Mouse (Mus musculus) thymus, postnatal 10 days (tissue): ENCODE measurements at regions not wholly inside any gene's neighbourhood (a gene's known extent, or its start where the extent isn't known, plus 50 kb on each side); places are given as distances from the start of the nearest gene placed in this dataset.
"Not testable (repeated sequence)": the region's sequence is repeated elsewhere in the genome, so short reads cannot be mapped to it uniquely, and the experiment has no call there.

Source experiments
- DNase-seq, 2 experiments: peaks; one replicate each; pipeline ENCODE4 v3.0.0; 2021; ENCODE audit warnings: low spot score in 2 of 2

GRCm38 (mm10) chr10:91447974-91448703, 267.0 kb upstream of the Tmpo start:
- no peak for DNase-seq

DNA sequence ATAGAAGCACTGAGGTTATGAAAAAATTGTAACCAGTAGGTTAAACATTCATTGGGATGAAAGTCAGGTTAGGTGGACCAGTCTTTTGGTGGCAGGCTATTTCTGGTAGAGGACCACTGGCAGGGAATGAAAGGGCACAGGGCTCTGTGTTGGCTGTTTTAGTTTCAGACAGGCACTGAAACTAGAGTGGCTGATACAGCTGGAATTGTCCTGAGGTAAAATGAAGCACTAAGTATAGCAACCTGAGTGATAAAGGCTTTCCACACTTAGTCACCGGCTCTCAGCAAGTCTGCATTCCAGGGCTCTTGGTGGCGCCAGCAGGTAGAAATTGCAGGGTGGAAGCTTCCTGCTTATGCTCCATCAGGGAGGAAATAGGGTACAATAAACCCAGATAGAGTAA, 262.2 kb upstream of the Tmpo start:
- no peak for DNase-seq

- no peak for DNase-seq
Measured at GRCm38 (mm10) chr10:91440051-91440450, 258.9 kb upstream of the Tmpo start.

- DNase-seq, result no peak
Measured at GRCm38 (mm10) chr10:91437917-91438316, 256.8 kb upstream of the Tmpo start.

DNA sequence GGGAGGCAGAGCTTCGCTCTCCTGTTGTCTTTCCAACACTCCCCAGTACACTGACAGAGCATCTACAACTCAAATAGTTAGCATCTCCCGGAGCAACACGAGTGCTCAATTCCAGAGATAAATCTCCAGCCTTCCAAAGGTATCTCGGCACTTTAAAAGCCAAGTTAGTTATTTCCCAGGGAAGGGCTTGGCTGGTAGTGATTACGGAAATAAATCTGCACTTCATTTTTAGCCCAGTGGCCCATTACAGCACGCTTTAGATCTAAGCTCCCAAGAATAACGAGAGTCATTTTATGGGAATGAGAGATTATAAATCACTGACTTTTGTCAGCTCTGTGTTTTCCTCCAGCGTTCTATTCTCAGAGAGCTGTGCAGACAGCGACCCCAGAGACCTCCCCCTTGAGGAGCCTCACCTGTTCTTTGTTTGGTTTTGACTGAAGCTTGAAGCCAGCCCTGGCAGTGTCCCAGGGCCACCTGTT, 255.0 kb upstream of the Tmpo start:
- no peak for DNase-seq

DNA sequence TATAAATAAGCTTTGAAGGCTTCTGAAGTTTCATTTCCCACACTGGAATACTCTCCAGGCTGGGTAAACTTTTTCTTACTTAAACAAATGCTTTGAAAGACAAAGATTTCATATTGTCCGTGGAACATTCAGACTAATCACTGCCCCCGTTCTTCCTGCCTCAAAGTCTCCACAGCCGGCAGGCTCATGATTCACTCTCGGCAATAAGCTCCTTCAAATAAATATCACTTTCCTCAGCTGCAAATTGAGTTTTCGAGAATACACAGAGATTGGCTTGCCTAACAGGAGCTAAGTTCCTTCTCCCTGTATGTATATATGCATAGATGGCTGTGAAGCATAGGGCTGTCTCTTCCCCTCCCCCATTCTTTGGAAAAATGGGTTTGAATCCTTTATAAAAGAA, 249.2 kb upstream of the Tmpo start:
- no peak for DNase-seq

DNA sequence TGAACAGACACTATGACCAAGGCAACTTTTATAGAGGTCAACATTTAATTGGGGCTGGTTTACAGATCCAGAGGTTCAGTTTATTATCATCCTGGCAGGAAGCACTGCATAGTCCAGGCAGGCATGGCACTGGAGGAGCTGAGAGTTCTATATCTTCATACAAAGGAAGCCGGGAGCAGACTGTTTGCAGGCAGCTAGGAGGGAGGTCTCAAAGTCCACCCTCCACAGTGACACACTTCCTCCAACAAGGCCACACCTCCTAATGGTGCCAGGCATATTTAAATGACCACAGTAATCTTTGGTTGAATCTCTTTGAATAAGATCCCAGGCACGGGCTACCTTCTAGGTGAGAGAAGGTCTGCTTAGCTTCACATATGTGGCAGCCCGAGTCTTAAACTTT, 245.5 kb upstream of the Tmpo start:
- DNase-seq, result no peak

- DNase-seq, result not testable (repeated sequence)
Measured at GRCm38 (mm10) chr10:91425625-91426385, 244.7 kb upstream of the Tmpo start.

GRCm38 (mm10) chr10:91424786-91425185, 243.7 kb upstream of the Tmpo start:
- DNase-seq, result no peak

GRCm38 (mm10) chr10:91387255-91387654, 206.1 kb upstream of the Tmpo start:
- DNase-seq, result no peak

- no peak for DNase-seq
Measured at GRCm38 (mm10) chr10:91384372-91384771, 203.3 kb upstream of the Tmpo start.

DNA sequence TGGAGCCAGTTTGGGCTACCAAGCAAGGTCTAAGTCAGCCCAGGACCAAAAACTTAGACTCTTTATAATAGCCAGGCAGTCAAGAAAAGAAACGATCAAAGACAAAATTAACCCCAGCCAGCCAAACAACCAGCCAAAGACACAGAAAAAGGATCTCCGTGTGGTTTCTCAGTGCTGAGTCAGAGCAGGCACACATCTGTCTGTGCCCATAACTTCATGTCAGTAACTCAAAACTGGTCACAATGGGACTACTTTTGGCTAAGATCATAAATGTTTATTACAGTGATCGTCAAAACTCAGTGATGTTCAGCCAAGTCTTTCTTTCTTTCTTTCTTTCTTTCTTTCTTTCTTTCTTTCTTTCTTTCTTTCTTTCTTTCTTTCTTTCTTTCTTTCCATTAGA, 195.6 kb upstream of the Tmpo start:
- DNase-seq, result no peak

DNA sequence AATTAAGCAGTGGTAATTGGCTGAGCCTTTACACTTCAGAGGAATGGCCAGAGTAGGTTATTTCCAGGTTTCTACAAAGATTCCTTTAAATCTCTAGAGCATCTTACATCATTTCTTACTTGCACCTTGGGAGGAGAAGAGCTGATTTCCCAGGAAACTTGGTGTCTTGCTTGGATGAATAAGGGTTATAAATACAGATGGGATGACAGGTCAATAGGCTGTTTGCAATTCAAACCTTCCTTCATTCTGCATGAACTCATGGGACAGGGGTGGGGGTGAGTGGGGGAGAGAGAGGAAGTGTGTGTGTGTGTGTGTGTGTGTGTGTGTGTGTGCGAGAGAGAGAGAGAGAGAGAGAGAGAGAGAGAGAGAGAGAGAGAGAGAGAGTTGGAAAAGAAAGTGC, 186.4 kb upstream of the Tmpo start:
- DNase-seq, result no peak

DNA sequence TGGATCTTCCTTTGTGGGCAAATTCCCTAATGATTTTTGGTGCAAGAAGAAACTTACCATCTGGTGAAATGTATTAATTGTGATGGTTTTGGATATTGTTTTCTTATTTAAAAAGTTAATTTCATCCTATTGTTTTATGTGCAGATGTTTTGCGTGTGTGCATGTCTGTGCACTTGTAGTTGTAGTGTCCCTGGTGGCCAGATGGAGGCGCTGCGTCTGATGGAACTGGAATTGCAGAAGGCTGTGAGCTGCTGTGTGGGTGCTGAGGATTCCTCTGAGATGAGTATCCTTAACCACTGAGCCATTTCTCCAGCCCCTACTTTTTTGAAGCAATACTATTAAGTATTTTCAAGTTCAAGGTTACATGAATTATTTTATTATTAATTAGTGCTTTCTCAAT, 181.5 kb upstream of the Tmpo start:
- DNase-seq, result no peak

- no peak for DNase-seq
Measured at GRCm38 (mm10) chr10:91361621-91362020, 180.5 kb upstream of the Tmpo start.

DNA sequence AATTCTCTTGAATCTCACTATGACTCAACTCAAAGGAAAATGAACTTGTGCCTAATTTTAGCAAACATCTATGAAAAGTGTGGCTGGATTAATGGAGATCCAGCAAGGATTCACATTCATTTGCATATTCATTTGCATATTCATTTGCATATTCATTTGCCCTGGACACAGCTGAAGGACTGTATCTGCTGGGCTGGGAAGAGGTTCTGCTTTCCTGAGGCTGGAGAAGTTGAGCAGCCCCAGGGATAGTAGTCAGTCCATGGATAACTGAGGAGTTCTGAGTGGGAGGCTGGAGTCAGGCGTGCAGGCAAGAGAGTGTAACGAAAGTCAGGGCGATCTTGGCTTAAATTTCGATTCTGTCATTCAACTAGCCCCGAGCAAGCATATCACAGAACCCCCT, 164.3 kb upstream of the Tmpo start:
- no peak for DNase-seq

DNA sequence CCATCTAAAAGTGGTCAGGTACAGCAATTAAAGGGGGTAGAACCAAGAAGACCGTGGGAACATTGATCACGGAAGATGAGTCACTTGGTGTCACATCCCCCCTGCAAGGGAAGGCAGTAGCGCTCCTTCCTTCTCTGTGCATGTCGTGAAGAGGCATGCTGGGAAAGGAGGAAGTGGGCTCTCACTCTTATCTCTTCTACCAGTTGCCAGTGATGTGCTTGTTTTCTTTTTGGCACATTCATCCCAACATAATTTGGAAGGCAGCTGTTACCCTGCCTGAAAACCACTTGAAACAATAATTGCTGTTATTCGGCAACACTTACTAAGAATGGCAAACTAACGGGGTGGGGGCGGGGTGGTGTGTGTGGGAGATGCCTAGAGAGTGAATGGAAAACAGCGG, 161.0 kb upstream of the Tmpo start:
- no peak for DNase-seq

- no peak for DNase-seq
Measured at GRCm38 (mm10) chr10:91339361-91339760, 158.2 kb upstream of the Tmpo start.

- no peak for DNase-seq
Measured at GRCm38 (mm10) chr10:91326661-91327312, 145.7 kb upstream of the Tmpo start.

- DNase-seq, result no peak
Measured at GRCm38 (mm10) chr10:91326144-91326655, 145.1 kb upstream of the Tmpo start.

DNA sequence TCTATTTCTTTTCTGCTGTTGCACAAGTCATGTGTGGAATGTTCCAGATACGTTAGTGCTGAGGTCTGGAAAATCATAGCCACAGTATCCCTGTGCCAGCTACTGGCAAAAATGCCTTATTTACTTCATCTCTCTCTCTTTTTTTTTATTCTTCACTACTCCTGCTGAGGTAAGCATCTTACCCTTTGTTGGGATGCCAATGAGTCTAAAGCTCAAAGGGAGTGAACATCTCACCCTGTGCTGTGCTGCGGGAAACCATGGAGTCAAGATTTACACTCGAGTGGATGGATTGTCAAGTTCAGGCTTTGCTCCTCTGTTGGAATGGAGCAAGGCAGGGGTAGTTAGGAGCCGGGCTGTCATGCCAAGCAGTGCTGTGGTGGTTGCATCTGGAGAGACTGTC, 140.1 kb upstream of the Tmpo start:
- no peak for DNase-seq

- no peak for DNase-seq
Measured at GRCm38 (mm10) chr10:91319442-91320112, 138.5 kb upstream of the Tmpo start.
